Mouse (Mus musculus) embryonic facial prominence, embryonic 13.5 days (tissue): ENCODE results near the gene Fstl4. TPM values are rescaled to one million over a fixed set of nuclear protein-coding genes. Genes with fewer than 3 reads are reported as not detected.

Experiments used
- ATAC-seq: fragments of 200-750 bp; cut with Nextera tagmentation; 2 replicates; pipeline ENCODE4 v1.8.0; 2017; ENCODE audit warnings: low read depth; ENCODE audit not compliant: insufficient number of reproducible peaks, insufficient read depth, low FRiP score, low TSS enrichment
- H3K27ac ChIP-seq: fragments of 300-500 bp; sonication (generic); 2 replicates; pipeline ENCODE4 v1.5.1; 2015; ENCODE audit warnings: moderate library complexity, mild to moderate bottlenecking, inconsistent platforms
- H3K27me3 ChIP-seq: fragments of 300-500 bp; sonication (generic); 2 replicates; pipeline ENCODE4 v1.6.1; 2015; ENCODE audit warnings: mild to moderate bottlenecking, inconsistent platforms
- H3K36me3 ChIP-seq: fragments of 300-500 bp; sonication (generic); 2 replicates; pipeline ENCODE4 v1.6.1; 2015; ENCODE audit warnings: mild to moderate bottlenecking, inconsistent platforms
- H3K4me1 ChIP-seq: fragments of 300-500 bp; sonication (generic); 2 replicates; pipeline ENCODE4 v1.6.1; 2015; ENCODE audit warnings: inconsistent platforms
- H3K4me2 ChIP-seq: fragments of 300-500 bp; sonication (generic); 2 replicates; pipeline ENCODE4 v1.6.1; 2015; ENCODE audit warnings: moderate library complexity, mild to moderate bottlenecking, inconsistent platforms
- H3K4me3 ChIP-seq: fragments of 300-500 bp; sonication (generic); 2 replicates; pipeline ENCODE4 v1.5.1; 2015; ENCODE audit warnings: mild to moderate bottlenecking, inconsistent platforms
- H3K9ac ChIP-seq: fragments of 300-500 bp; sonication (generic); 2 replicates; pipeline ENCODE4 v1.6.1; 2015; ENCODE audit warnings: mild to moderate bottlenecking, inconsistent platforms
- H3K9me3 ChIP-seq: fragments of 300-500 bp; sonication (generic); 2 replicates; pipeline ENCODE4 v1.6.1; 2016; ENCODE audit warnings: inconsistent platforms
- WGBS: fragments of 180-500 bp; shearing (Covaris S2); methylation state at CpG from one replicate; pipeline ENCODE4 v1.1.7; 2015; ENCODE audit warnings: mixed read lengths; 5-methylcytosine and 5-hydroxymethylcytosine counted together
- polyA plus RNA-seq: library from polyadenylated mRNA; unstranded; fragments of >200 nt; fragmentation: Nextera tagmentation; extraction: Ambion mirVana; gene quantifications from 2 replicates; pipeline ENCODE4 v1.2.1, GENCODE M21; 2015

Gene Fstl4
- polyA plus RNA-seq, 1 experiment from 2014 or later, result 1.7 TPM

GRCm38 (mm10) chr11:52997421-52997820, 233.0 kb downstream of the Fstl4 start:
- Histone ChIP-seq H3K27ac (peak overlapping the region; percentile 24; the same call in 1 of the 2 replicates), H3K4me1 (peaks cover 15% of the 10 kb centered on the region), H3K9ac (no peak overlapping the region), H3K4me2 (peak overlapping the region; percentile 27; the same call in 1 of the 2 replicates), H3K9me3 (no peaks in the 10 kb centered on the region), H3K4me3 (no peak overlapping the region), H3K36me3 (no peaks in the 10 kb centered on the region), H3K27me3 (0 out of 2 replicates have a peak, but pooled peaks cover 2% of the 10 kb centered on the region)
- WGBS, result 18% methylated on average over 4 of the region's 4 CpGs
- ATAC-seq, result peak; percentile 20; the same call in 1 of the 2 replicates

GRCm38 (mm10) chr11:53000226-53000625, 235.8 kb downstream of the Fstl4 start:
- Histone ChIP-seq H3K4me1 (peaks cover 27% of the 10 kb centered on the region), H3K9ac (no peak overlapping the region), H3K4me3 (no peak overlapping the region), H3K27ac (no peak overlapping the region), H3K36me3 (no peaks in the 10 kb centered on the region), H3K27me3 (0 out of 2 replicates have a peak, but pooled peaks cover 2% of the 10 kb centered on the region), H3K4me2 (no peak overlapping the region), H3K9me3 (no peaks in the 10 kb centered on the region)
- WGBS, result 87% methylated on average over 11 of the region's 11 CpGs
- ATAC-seq, result no peak

- Histone ChIP-seq H3K27me3 (no peaks in the 10 kb centered on the region), H3K36me3 (no peaks in the 10 kb centered on the region), H3K9ac (no peak overlapping the region), H3K9me3 (no peaks in the 10 kb centered on the region), H3K4me2 (no peak overlapping the region), H3K4me3 (no peak overlapping the region), H3K4me1 (peaks cover 12% of the 10 kb centered on the region), H3K27ac (peak overlapping the region; percentile 28; the same call in 1 of the 2 replicates)
- 54% methylated on average over 7 of the region's 7 CpGs for WGBS
- ATAC-seq, result no peak
Measured at GRCm38 (mm10) chr11:53003361-53003760, 238.9 kb downstream of the Fstl4 start.

- Histone ChIP-seq H3K27ac (peak overlapping the region; percentile 28; the same call in 1 of the 2 replicates), H3K9me3 (no peaks in the 10 kb centered on the region), H3K4me3 (no peak overlapping the region), H3K27me3 (no peaks in the 10 kb centered on the region), H3K36me3 (no peaks in the 10 kb centered on the region), H3K9ac (no peak overlapping the region), H3K4me1 (peaks cover 12% of the 10 kb centered on the region), H3K4me2 (no peak overlapping the region)
- ATAC-seq, result no peak
- 55% methylated on average over 9 of the region's 9 CpGs for WGBS
Measured at GRCm38 (mm10) chr11:53003811-53004210, 239.4 kb downstream of the Fstl4 start.

GRCm38 (mm10) chr11:53009597-53009996, 245.2 kb downstream of the Fstl4 start:
- Histone ChIP-seq H3K9me3 (no peaks in the 10 kb centered on the region), H3K27me3 (no peaks in the 10 kb centered on the region), H3K4me1 (peaks cover 7% of the 10 kb centered on the region; the same call in 1 of the 2 replicates), H3K36me3 (no peaks in the 10 kb centered on the region), H3K4me2 (no peak overlapping the region), H3K4me3 (no peak overlapping the region), H3K9ac (no peak overlapping the region), H3K27ac (no peak overlapping the region)
- no peak for ATAC-seq
- 48% methylated on average over 7 of the region's 7 CpGs for WGBS

- WGBS, result 81% methylated on average over 6 of the region's 6 CpGs
- H3K9ac ChIP-seq, result no peak overlapping the region
- H3K27ac ChIP-seq, result no peak overlapping the region
- ATAC-seq, result no peak
- no peaks in the 10 kb centered on the region for H3K27me3 ChIP-seq
- H3K36me3 ChIP-seq, result no peaks in the 10 kb centered on the region
- H3K9me3 ChIP-seq, result no peaks in the 10 kb centered on the region
- no peak overlapping the region for H3K4me2 ChIP-seq
- no peak overlapping the region for H3K4me3 ChIP-seq
- peaks cover 7% of the 10 kb centered on the region; the same call in 1 of the 2 replicates for H3K4me1 ChIP-seq
Measured at GRCm38 (mm10) chr11:53011996-53012505, 247.6 kb downstream of the Fstl4 start.

GRCm38 (mm10) chr11:53013906-53014305, 249.5 kb downstream of the Fstl4 start:
- Histone ChIP-seq H3K27ac (no peak overlapping the region), H3K4me1 (peaks cover 7% of the 10 kb centered on the region; the same call in 1 of the 2 replicates), H3K4me3 (no peak overlapping the region), H3K9me3 (no peaks in the 10 kb centered on the region), H3K36me3 (no peaks in the 10 kb centered on the region), H3K27me3 (no peaks in the 10 kb centered on the region), H3K4me2 (no peak overlapping the region), H3K9ac (no peak overlapping the region)
- ATAC-seq, result no peak
- WGBS, result 79% methylated on average over 5 of the region's 5 CpGs

GRCm38 (mm10) chr11:53016358-53017021, 252.1 kb downstream of the Fstl4 start:
- Histone ChIP-seq H3K4me2 (no peak overlapping the region), H3K9me3 (no peaks in the 10 kb centered on the region), H3K27ac (no peak overlapping the region), H3K4me3 (no peak overlapping the region), H3K9ac (no peak overlapping the region), H3K36me3 (no peaks in the 10 kb centered on the region), H3K27me3 (no peaks in the 10 kb centered on the region), H3K4me1 (no peaks in the 10 kb centered on the region)
- ATAC-seq, result no peak
- WGBS, result 77% methylated on average over 7 of the region's 7 CpGs

- Histone ChIP-seq H3K9me3 (no peaks in the 10 kb centered on the region), H3K4me2 (no peak overlapping the region), H3K9ac (no peak overlapping the region), H3K36me3 (no peaks in the 10 kb centered on the region), H3K4me1 (no peaks in the 10 kb centered on the region), H3K27me3 (no peaks in the 10 kb centered on the region), H3K4me3 (no peak overlapping the region), H3K27ac (no peak overlapping the region)
- 75% methylated on average over 3 of the region's 3 CpGs for WGBS
- ATAC-seq, result no peak
Measured at GRCm38 (mm10) chr11:53019509-53019908, 255.1 kb downstream of the Fstl4 start.

GRCm38 (mm10) chr11:53024403-53024802, 260.0 kb downstream of the Fstl4 start:
- no peaks in the 10 kb centered on the region; the same call in 1 of the 2 replicates for H3K9me3 ChIP-seq
- WGBS, result 76% methylated on average over 6 of the region's 6 CpGs
- no peaks in the 10 kb centered on the region for H3K36me3 ChIP-seq

GRCm38 (mm10) chr11:53025686-53026085, 261.3 kb downstream of the Fstl4 start:
- no peak overlapping the region for H3K4me2 ChIP-seq
- no peak overlapping the region for H3K4me3 ChIP-seq
- H3K36me3 ChIP-seq, result no peaks in the 10 kb centered on the region
- H3K4me1 ChIP-seq, result no peaks in the 10 kb centered on the region
- H3K9me3 ChIP-seq, result no peaks in the 10 kb centered on the region; the same call in 1 of the 2 replicates
- no peak for ATAC-seq
- 93% methylated on average over 6 of the region's 6 CpGs for WGBS
- H3K9ac ChIP-seq, result no peak overlapping the region
- no peak overlapping the region for H3K27ac ChIP-seq
- H3K27me3 ChIP-seq, result no peaks in the 10 kb centered on the region

More at GRCm38 (mm10) chr11:53024403-53024802, 260.0 kb downstream of the Fstl4 start:
- Histone ChIP-seq H3K4me2 (no peak overlapping the region), H3K9ac (no peak overlapping the region), H3K4me1 (no peaks in the 10 kb centered on the region), H3K4me3 (no peak overlapping the region), H3K27ac (no peak overlapping the region), H3K27me3 (no peaks in the 10 kb centered on the region)
- ATAC-seq, result no peak
